Mouse (Mus musculus) testis, adult 2 months (tissue): ENCODE results near the gene Rbm33.

Source experiments
- CTCF ChIP-seq: fragments of 200-500 bp; IDR thresholded peaks from 2 replicates; pipeline ENCODE4 v1.5.1; 2012; ENCODE audit warnings: low read depth, mild to moderate bottlenecking, inconsistent platforms, low read length, moderate library complexity; ENCODE audit not compliant: control insufficient read depth, insufficient read depth, insufficient replicate concordance
- POLR2A ChIP-seq: fragments of 200-500 bp; IDR thresholded peaks from 2 replicates; pipeline ENCODE4 v1.6.1; 2012; ENCODE audit warnings: low read depth, mild to moderate bottlenecking, inconsistent platforms, low read length, moderate library complexity; ENCODE audit not compliant: control insufficient read depth

GRCm38 (mm10) chr5:28290630-28291029, 26.3 kb upstream of the Rbm33 start:
- no peak for TF ChIP-seq POLR2A
- no peak for TF ChIP-seq CTCF
